ENCODE assay signal across 8 mouse cellular contexts in the genomic region with DNA sequence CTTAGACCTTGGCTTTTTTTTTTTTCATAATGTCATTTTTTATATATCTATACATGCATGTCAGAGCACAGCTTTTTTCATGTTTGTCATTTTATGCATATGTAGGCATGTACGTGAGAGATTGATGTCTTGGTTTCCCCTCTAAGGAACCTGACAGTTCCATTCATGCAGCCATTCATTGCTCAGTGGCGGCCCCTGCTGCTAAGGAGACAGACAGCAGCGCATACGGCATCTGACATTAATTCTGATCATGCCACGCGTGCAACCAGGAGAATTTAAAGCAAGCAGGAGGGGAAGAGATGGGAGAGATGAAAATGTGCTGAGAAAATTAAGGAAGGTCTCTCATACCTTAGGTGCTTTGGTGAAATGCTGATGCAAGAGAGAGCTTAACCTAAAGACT.
A peak's percentile ranks its signal among the peaks of the same experiment; 100 is the strongest.
DNase-seq lines count a peak whose midpoint lies in the region; TF ChIP-seq lines count a peak whose summit lies in the region.

No protein-coding gene starts in this region.

- H3K27ac ChIP-seq in heart, embryonic 10.5 days, result no peak overlapping the region

- WGBS in heart, embryonic 10.5 days, result 14% methylated on average over 6 of the region's 6 CpGs

- H3K4me3 ChIP-seq in E14TG2a.4 (replicated peaks; ENCODE audit: low read length), result no peak overlapping the region
- no peak overlapping the region for H3K4me3 ChIP-seq in heart, embryonic 10.5 days

- DNase-seq in adrenal gland, adult 2 months, result peak; percentile 49
- peak; percentile 54 for DNase-seq in embryo, embryonic 9.5 days (ENCODE audit: extremely low spot score)
- DNase-seq in heart, embryonic 10.5 days (ENCODE audit: low spot score), result peak; percentile 82
- peak; percentile 80 for DNase-seq in kidney, postnatal 4 days
- DNase-seq in lung, adult 18-20 months, result peak; percentile 45 to 46
- peak; percentile 78 for DNase-seq in retina, embryonic 14.5 days (ENCODE audit: low spot score)
- DNase-seq in urinary bladder, postnatal 4 days (ENCODE audit: low spot score in 2 of 2), result peak; percentile 24 to 68

- H3K4me1 ChIP-seq in E14TG2a.4 (replicated peaks; ENCODE audit: low read depth, low read length), result peaks cover 24% of the 10 kb centered on the region
- peaks cover 8% of the 10 kb centered on the region for H3K4me1 ChIP-seq in heart, embryonic 10.5 days

- peak; percentile 89 for TF ChIP-seq CTCF in E14TG2a.4 (conservative IDR thresholded peaks at IDR 0.05; ENCODE audit: low read length)

- H3K36me3 ChIP-seq in E14TG2a.4 (ENCODE audit: insufficient read depth, low read length), result no peaks in the 10 kb centered on the region
- no peaks in the 10 kb centered on the region for H3K36me3 ChIP-seq in heart, embryonic 10.5 days

- H3K27me3 ChIP-seq in E14TG2a.4 (ENCODE audit: insufficient read depth, low read length), result no peaks in the 10 kb centered on the region
- no peaks in the 10 kb centered on the region for H3K27me3 ChIP-seq in heart, embryonic 10.5 days (ENCODE audit: insufficient read depth, poor library complexity, severe bottlenecking)

- peaks cover 7% of the 10 kb centered on the region; the same call in 1 of the 2 replicates for H3K9me3 ChIP-seq in E14TG2a.4 (ENCODE audit: low read length)
- no peaks in the 10 kb centered on the region for H3K9me3 ChIP-seq in heart, embryonic 10.5 days
